Mouse (Mus musculus) E14TG2a.4 (cell line): ENCODE results near the gene Bpifa6.
A peak's percentile ranks its signal among the peaks of the same experiment; 100 is the strongest.

ENCODE experiments used
- CTCF ChIP-seq: conservative IDR thresholded peaks from 2 replicates; pipeline ENCODE4 v1.5.1; 2014; ENCODE audit warnings: low read length
- NANOG ChIP-seq: IDR thresholded peaks from 2 replicates; pipeline ENCODE4 v1.6.1; 2014; ENCODE audit warnings: borderline replicate concordance, low read length, mixed read lengths
- POU5F1 ChIP-seq: IDR thresholded peaks from 2 replicates; pipeline ENCODE4 v1.6.1; 2014; ENCODE audit warnings: low read length, borderline replicate concordance

DNA sequence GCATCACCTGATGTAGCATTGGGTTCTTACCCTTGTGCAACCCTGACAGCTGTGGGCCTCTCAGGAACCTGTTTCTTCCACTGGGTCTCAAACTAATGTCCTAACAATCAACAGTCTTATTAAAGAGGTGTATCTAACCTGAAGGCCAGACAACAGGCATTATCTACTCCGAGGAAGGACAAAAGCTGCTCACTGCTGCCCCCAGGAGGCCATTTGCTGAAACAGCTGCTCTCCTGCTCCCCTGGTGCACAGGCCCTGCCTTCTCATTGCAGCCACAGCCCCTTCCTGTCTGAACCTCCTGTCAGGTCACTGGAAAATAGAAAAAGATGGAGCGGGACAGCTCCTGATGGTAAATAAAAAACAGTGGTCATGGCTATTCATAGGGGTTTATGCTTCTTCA, 64.2 kb downstream of the Bpifa6 start:
- peak; percentile 69 for TF ChIP-seq CTCF
- no peak for TF ChIP-seq POU5F1
- TF ChIP-seq NANOG = no peak
